Mouse (Mus musculus) E14TG2a.4 (cell line): Measurements from ENCODE around the gene Dtx2.

Source experiments
- CTCF ChIP-seq: conservative IDR thresholded peaks from 2 replicates; pipeline ENCODE4 v1.5.1; 2014; ENCODE audit warnings: low read length
- NANOG ChIP-seq: IDR thresholded peaks from 2 replicates; pipeline ENCODE4 v1.6.1; 2014; ENCODE audit warnings: borderline replicate concordance, low read length, mixed read lengths
- POU5F1 ChIP-seq: IDR thresholded peaks from 2 replicates; pipeline ENCODE4 v1.6.1; 2014; ENCODE audit warnings: low read length, borderline replicate concordance

DNA sequence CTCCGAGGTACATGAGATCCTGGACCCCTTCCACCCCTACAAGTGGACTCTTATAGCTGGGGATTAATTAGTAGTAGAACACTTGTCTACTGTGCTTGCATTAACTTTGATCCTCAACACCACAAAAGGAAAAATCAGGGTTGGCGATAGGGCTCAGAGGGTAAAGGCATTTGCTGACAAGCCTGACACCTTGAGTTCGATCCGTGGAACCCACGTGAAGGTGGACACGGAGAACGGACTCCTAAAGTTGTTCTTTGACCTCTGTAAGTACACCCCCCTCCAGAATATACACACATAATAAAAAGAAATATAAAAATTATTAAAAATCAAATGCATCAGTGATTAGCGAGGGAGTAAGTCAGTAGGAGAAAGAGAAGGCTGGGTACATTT lies 270 bp upstream of the Dtx2 start:
- TF ChIP-seq CTCF: no peak
- TF ChIP-seq POU5F1: no peak
- no peak for TF ChIP-seq NANOG
